Mouse (Mus musculus) frontal cortex, postnatal 36 days (tissue): ENCODE measurements around the gene Atp2b2.

Experiments used
- DNase-seq, 2 experiments: peaks; one replicate each; pipeline ENCODE4 v3.0.0; 2022; ENCODE audit warnings: low spot score in 2 of 2

Gene Atp2b2

DNA sequence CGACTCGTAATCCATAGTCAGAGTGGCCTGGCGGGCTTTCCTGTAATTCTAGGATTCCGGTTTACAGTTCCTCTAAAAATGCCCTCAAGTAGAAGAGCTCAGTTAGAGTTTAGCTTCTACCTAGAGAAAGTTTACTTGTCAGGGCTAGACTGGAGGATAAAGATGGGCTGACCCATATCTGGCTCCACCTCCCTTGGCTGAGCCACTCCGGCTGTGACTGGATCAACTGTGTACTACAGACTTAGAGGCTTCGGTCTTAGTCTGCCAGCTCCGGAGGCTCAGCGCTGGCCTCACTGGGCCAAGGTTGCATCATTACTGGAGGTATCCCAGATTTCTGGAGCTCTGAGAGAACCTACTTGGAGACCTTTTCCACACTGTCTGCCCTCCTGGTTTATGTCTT, 94.9 kb downstream of the Atp2b2 start:
- no peak for DNase-seq

- no peak for DNase-seq
Measured at GRCm38 (mm10) chr6:113942355-113942754, 100.1 kb downstream of the Atp2b2 start.

DNA sequence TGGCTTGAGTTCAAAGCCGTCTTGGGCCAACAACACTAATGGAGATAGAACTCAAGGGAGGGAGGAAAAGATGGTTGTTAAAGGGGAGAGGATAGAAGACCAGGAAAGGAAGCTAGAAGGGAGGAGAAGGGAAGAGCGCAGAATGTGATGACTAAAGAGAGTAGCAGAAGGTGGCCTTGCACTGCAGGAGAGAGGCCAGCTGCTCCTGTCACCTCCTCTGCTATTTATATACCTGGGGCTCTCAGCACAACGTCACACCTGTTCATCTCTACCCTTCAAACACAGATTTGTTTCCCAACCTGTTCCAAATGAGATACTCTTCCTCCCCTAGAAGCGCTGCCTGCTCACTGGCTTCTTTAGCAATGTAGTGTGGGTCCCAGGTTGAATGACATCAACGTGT, 101.1 kb downstream of the Atp2b2 start:
- DNase-seq, result no peak

- no peak for DNase-seq
Measured at GRCm38 (mm10) chr6:113939442-113939841, 103.0 kb downstream of the Atp2b2 start.

GRCm38 (mm10) chr6:113936811-113937508, 105.5 kb downstream of the Atp2b2 start:
- DNase-seq, result no peak

- DNase-seq, result no peak
Measured at GRCm38 (mm10) chr6:113936111-113936510, 106.3 kb downstream of the Atp2b2 start.

GRCm38 (mm10) chr6:113934692-113935091, 107.7 kb downstream of the Atp2b2 start:
- DNase-seq, result peak; percentile 94

DNA sequence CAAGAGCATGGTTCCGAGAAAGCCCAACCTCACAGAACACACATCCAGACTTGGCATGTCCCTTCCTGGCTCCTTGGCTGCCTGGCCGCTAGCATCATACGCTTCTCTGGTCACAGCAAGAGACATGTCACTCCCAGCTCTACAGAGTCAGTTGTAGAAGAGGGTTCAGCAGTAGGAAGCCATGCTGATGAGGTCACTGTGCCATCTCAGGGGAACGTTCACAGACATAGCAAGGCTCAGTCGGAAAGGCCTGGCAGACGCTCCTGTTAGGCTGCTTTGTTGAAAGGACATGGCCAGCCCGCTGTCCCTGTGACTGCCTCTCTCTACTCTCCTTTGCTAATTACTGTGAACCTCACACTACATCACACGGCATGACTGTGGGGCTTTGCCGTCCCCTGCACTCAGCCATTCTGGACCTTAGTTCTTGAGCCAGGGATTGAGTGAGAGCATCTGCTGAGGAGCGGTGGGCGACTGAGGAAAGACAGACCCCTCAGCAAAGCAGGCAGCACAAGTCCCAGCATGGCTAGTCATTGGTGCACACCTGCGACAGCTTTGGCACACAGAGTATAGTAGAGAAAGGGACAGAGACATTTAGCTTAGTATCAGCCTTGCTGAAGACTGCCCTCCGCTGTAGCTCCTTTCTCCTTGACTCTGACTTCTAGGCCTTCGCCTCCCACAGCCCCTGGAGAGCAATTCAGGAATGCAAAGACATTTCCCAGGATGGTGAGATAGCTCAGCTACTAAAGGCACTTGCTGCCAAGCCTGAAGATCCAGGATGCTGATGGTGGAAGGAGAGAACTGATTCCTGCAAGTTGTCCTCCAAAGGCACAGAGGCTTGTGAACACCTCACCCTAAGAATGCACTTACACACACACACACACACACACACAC, 108.9 kb downstream of the Atp2b2 start:
- DNase-seq, result no peak

- peak; percentile 61 to 71 for DNase-seq
Measured at GRCm38 (mm10) chr6:113929191-113929875, 113.1 kb downstream of the Atp2b2 start.

GRCm38 (mm10) chr6:113923249-113923648, 119.2 kb downstream of the Atp2b2 start:
- DNase-seq, result no peak

GRCm38 (mm10) chr6:113920466-113920865, 121.9 kb downstream of the Atp2b2 start:
- DNase-seq, result no peak

DNA sequence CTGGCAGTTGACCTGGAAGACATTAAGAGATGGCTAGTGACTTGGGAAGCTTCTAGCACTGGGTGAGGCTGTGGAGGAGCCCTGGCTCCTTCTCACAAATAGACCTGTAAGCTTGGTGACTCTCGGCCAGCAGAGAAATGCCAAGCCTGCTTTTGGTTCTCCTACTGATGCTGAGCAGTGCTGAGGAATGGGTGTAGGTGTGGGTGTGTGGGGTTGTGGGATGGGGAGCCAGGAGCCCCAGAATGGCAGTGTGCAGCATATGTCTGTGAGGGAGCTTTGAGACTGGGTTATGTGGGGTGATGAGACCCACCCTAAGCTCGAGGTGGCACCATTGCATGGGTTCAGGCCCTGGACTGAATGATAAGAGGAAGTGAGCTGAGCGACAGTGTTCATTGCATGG, 129.7 kb downstream of the Atp2b2 start:
- DNase-seq, result no peak

- no peak for DNase-seq
Measured at GRCm38 (mm10) chr6:113911094-113911493, 131.3 kb downstream of the Atp2b2 start.

DNA sequence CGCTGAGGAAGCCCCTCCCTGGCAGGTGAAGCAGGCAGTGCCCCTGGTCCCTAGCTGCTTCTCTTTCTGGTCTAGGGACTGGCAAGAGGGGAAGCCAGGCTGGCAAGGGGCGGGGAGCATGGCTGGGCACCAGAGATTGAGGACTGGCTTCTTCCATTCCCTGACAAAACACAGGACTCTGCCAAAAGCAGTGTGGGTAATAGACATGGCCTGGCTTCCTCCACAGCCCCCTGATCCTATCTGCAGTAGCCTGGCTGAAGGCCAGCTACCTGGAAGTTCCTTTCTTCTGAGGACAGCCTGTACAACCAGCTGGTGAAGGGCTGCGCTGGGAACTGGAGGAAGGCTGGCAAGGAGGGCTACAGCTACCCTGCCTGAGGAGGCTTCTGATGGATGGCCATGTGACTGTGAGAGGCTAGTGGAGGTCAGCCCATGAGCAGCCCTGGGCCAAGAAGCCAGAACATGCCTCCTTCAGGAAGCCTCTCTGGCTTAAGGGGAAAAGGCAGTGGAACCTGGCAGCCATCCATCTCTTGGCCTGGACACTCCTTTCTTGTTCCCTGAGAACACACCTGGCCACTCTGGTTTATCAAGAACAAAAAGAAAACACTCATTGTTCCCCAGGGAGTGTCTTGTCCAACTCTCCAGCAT, 131.9 kb downstream of the Atp2b2 start:
- DNase-seq, result no peak

- no peak for DNase-seq
Measured at GRCm38 (mm10) chr6:113909836-113910235, 132.6 kb downstream of the Atp2b2 start.

DNA sequence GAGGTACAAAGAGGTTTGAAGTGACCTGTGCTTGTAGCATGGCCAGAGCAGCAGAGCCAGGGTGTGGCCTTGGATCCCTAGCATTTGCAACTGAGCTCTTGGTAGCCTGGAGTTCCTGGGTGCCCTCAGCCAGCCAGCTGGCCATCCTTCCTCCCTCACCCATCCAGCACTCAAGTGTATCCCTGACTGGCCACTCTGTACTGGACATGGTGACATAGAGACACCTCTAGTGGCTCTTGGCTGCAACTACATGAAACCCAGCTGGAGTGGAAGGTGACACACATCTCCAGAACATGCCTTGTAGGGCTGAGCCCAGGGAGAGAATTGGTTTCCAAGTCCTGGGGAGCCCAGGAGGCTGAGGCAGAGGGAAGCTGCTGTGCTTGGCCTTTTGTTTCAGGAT, 134.3 kb downstream of the Atp2b2 start:
- no peak for DNase-seq

DNA sequence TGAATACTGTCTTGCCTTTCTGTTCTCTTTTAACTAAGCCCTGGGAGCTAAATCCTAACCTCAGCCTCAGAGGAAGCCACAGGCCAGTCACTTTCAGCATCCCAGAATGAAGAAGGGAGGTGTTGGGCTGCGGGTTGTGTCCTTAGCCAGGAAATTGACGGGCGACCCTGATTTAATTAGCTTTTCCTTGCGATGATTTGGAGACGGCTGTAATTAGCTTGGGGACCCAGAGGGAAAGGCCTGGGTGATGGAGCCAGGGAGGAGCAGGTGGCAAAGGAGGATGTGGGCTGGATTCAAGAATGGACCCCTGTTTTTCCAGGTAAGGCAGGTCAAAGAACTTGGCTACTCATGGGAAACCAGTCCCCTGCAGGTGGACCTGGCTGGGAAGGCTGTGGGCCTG, 138.0 kb downstream of the Atp2b2 start:
- DNase-seq, result no peak

DNA sequence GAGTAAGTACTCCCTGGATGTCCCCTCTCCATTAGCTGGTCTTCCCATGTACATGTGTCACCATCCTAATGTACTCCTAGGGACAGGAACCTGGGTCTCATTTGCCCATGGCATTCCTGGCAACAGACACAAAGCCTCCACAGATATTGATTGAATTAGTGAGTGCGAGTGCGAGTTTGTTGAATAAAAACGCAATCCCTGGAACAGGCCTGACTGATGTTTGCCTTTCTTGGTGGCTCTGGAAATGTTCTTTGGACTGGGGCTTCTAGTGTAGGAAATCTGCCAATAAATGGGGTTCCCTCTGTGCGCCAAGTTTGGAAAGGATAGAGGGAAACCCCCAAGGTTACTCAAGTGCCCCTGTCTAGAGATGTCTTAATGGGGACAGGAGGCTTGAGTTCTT, 146.4 kb downstream of the Atp2b2 start:
- DNase-seq, result no peak

DNA sequence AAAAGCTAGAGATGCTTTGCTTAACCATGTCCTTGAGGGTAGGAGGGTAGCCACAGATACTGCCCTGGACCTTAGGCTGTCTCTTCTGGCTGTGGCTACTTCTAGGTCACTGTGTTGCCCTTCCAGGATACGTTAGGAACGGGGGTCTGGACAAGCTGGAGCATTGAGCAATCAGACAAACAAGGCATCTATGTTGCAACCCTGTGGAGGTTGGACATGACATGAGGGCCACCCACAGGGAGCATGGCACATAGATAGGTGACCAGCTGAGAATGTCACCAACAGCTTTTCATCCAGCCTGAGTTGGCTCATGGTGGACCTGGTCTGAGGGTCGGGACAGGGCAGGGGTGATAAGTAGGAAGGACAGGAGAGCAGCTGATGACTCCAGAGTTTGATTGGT, 148.4 kb downstream of the Atp2b2 start:
- DNase-seq, result no peak

- DNase-seq, result no peak
Measured at GRCm38 (mm10) chr6:113892091-113892674, 150.2 kb downstream of the Atp2b2 start.

DNA sequence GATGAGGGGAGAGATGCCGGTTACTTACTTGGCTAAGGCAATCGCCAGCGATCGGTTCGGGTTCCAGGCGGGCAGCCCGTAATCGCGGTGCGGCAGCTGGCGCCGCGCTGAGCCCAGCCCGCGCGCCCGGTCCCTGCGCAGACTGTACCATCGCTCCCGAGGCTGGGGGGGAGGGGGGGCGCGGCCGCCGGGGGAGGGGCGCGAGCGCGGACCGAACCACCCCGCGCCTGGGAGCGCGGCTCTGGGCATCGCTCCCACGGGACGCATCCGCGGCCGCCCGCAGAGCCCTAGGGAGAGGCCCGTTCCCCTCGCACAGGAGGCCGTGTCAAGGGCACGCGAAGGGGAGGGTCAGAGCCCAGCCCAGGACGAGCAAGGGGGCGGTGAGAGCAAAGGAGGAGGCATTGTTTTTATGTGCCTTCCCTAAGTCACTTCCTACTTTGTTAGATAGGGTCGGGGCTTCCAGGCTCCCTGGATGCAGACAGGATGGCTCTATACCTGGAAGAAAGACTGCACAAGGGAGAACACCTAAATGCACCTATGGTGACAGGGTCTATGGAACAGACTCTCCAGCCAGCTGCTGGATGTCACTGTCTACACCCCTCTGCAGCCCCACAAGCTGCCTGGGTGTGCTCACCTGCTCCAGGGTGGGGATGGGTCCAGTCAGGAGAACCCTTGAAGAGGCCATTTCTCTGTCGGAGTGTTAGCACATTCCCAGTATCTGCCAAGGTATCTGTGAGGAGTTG, 151.0 kb downstream of the Atp2b2 start:
- DNase-seq, result peak in 1 of 2 experiments; percentile 45
